Mouse (Mus musculus): ENCODE results near the gene Btg2.

Gene Btg2

GRCm38 (mm10) chr1:134097080-134097855 is 18.3 kb upstream of the Btg2 start:
- DNase-seq, result peak; percentile 11

GRCm38 (mm10) chr1:134096264-134096934 is 17.5 kb upstream of the Btg2 start:
- DNase-seq, result peak; percentile 43

GRCm38 (mm10) chr1:134095721-134096120 is 16.8 kb upstream of the Btg2 start:
- no peak for DNase-seq

GRCm38 (mm10) chr1:134095033-134095612 is 16.2 kb upstream of the Btg2 start:
- DNase-seq, result peak; percentile 38

GRCm38 (mm10) chr1:134093771-134094526 is 15.0 kb upstream of the Btg2 start:
- DNase-seq, result peak; percentile 57

GRCm38 (mm10) chr1:134092852-134093770 is 14.2 kb upstream of the Btg2 start:
- DNase-seq, result peak; percentile 94

GRCm38 (mm10) chr1:134092368-134092767 is 13.4 kb upstream of the Btg2 start:
- no peak for DNase-seq

- DNase-seq, result peak; percentile 33
These were observed 12.9 kb upstream of the Btg2 start for GRCm38 (mm10) chr1:134091851-134092250.

GRCm38 (mm10) chr1:134089074-134089473 is 10.2 kb upstream of the Btg2 start:
- peak; percentile 22 for DNase-seq

- peak; percentile 77 for DNase-seq
These were observed 8.0 kb upstream of the Btg2 start for GRCm38 (mm10) chr1:134086811-134087398.

GRCm38 (mm10) chr1:134086017-134086416 is 7.1 kb upstream of the Btg2 start:
- DNase-seq, result no peak

- peak; percentile 56 for DNase-seq
These were observed 5.2 kb upstream of the Btg2 start for GRCm38 (mm10) chr1:134084128-134084527.

- DNase-seq, result no peak
These were observed 4.8 kb upstream of the Btg2 start for GRCm38 (mm10) chr1:134083676-134084075.

- DNase-seq, result peak; percentile 50
These were observed 4.1 kb upstream of the Btg2 start for GRCm38 (mm10) chr1:134082987-134083516.

GRCm38 (mm10) chr1:134080881-134081450 is 2.0 kb upstream of the Btg2 start:
- DNase-seq, result peak; percentile 49

- DNase-seq, result peak; percentile 60
These were observed 1.5 kb upstream of the Btg2 start for GRCm38 (mm10) chr1:134080406-134080805.

GRCm38 (mm10) chr1:134079477-134080163 is 700 bp upstream of the Btg2 start:
- DNase-seq, result peak; percentile 80

GRCm38 (mm10) chr1:134078061-134078795 is 692 bp downstream of the Btg2 start:
- peak; percentile 75 for DNase-seq

- DNase-seq, result peak; percentile 79
These were observed 1.4 kb downstream of the Btg2 start for GRCm38 (mm10) chr1:134077389-134078060.

Measured in cerebellum, adult 9-11 months (tissue).